Mouse (Mus musculus): ENCODE results near the gene Rai14.

The Rai14 gene

DNA sequence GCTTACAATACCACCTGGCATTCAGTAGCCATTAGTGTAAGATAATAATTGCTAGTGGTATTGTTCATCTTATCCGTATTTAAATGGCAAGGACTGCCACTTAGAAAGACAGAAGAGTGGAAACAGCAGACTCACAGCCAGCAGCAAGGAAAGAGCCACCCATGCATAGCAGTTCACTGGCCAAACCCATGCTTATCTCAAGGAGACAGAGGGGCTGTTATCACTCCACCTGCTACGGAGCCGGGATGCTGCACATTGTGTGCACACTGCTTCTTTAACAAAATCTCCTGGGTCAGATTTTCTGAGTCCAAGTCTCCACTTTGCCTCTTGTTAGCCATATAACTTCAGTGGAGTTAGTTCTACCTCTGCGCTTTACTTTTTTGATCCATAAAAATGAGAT, 183.1 kb downstream of the Rai14 start:
- no peak for DNase-seq (ENCODE audit: low spot score)

DNA sequence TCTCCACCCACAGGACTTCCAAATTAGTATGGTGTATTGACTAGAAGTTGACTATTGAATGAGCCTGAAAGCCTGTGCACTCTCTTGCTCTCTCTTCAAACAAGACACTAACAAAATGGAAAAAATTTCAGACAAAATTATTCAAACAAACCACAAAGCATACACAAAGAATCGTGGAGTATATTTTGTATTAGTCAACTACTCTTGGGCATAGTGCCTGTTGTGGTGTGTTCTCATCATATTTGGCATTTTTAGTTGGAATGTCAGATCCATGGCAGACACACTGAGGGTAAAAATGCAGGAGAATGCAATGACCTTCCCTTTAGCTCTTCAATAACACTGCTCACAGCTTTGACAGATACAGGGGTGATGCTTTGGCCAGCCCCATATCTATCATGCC, 188.5 kb downstream of the Rai14 start:
- no peak for DNase-seq (ENCODE audit: low spot score)

All from MN1 (cell line).